Mouse (Mus musculus) granulocyte monocyte progenitor cell, adult 5-6 weeks (primary cell): Measurements from ENCODE around the gene Ipo4. TPM values are rescaled to one million over a fixed set of nuclear protein-coding genes. Genes with fewer than 3 reads are reported as not detected.

ENCODE experiments used
- ATAC-seq: replicated peaks from 2 replicates; pipeline ENCODE4 v1.8.0; 2016; ENCODE audit warnings: mild to moderate bottlenecking, moderate TSS enrichment, inconsistent platforms; ENCODE audit not compliant: poor library complexity, severe bottlenecking
- total RNA-seq, 2 experiments: library from RNA; stranded (forward) in 1 of 2; stranded (reverse) in 1 of 2; fragments of 200-712, 200-1000 nt in 1 of 2; fragments of >200 nt in 1 of 2; fragmentation: Nextera tagmentation in 1 of 2; gene quantifications; 2 replicates each; pipeline ENCODE4 v1.2.3; 2014 to 2017

Ipo4 gene
- total RNA-seq, 2 experiments from 2014 or later: 25.5 to 47.3 TPM

GRCm38 (mm10) chr14:55591331-55591891 is 44.3 kb downstream of the Ipo4 start, which contains the start of gene Rnf31:
Gene Rnf31, plus strand, starts transcription at chr14:55591708.
- peak; percentile 76 for ATAC-seq

GRCm38 (mm10) chr14:55590748-55591330 is 44.9 kb downstream of the Ipo4 start, which contains the start of gene Psme2:
Gene Psme2, minus strand, starts transcription at chr14:55591113.
- ATAC-seq: peak; percentile 77

GRCm38 (mm10) chr14:55589771-55590448 is 45.8 kb downstream of the Ipo4 start:
- ATAC-seq: no peak; the same call in 1 of the 2 replicates

- ATAC-seq: no peak
These were observed 46.5 kb downstream of the Ipo4 start for GRCm38 (mm10) chr14:55589271-55589670.

- ATAC-seq: 0 out of 2 replicates have a peak, but pooled peaks have one; percentile 6
These were observed 49.6 kb downstream of the Ipo4 start for GRCm38 (mm10) chr14:55586149-55586548.

- no peak for ATAC-seq
These were observed 50.2 kb downstream of the Ipo4 start for GRCm38 (mm10) chr14:55585566-55585960.

GRCm38 (mm10) chr14:55584702-55585565 is 50.8 kb downstream of the Ipo4 start, which contains the start of gene Emc9:
Gene Emc9, minus strand, starts transcription at chr14:55585302.
- ATAC-seq: peak; percentile 82

- ATAC-seq: no peak
These were observed 51.5 kb downstream of the Ipo4 start for GRCm38 (mm10) chr14:55584303-55584701.

- ATAC-seq: no peak
These were observed 53.6 kb downstream of the Ipo4 start for GRCm38 (mm10) chr14:55581981-55582681.

GRCm38 (mm10) chr14:55580731-55581130 is 55.0 kb downstream of the Ipo4 start:
- no peak for ATAC-seq

GRCm38 (mm10) chr14:55579511-55580496 is 56.0 kb downstream of the Ipo4 start:
- no peak for ATAC-seq

- ATAC-seq: no peak
These were observed 57.0 kb downstream of the Ipo4 start for GRCm38 (mm10) chr14:55578668-55579269.

GRCm38 (mm10) chr14:55577871-55578667 is 57.7 kb downstream of the Ipo4 start, which contains the start of gene Psme1:
Gene Psme1, plus strand, starts transcription at chr14:55578123.
- ATAC-seq: peak; percentile 85

GRCm38 (mm10) chr14:55576376-55576775 is 59.4 kb downstream of the Ipo4 start:
- peak; percentile 35 for ATAC-seq

GRCm38 (mm10) chr14:55575711-55576110 is 60.0 kb downstream of the Ipo4 start:
- no peak for ATAC-seq
